In the genomic region with DNA sequence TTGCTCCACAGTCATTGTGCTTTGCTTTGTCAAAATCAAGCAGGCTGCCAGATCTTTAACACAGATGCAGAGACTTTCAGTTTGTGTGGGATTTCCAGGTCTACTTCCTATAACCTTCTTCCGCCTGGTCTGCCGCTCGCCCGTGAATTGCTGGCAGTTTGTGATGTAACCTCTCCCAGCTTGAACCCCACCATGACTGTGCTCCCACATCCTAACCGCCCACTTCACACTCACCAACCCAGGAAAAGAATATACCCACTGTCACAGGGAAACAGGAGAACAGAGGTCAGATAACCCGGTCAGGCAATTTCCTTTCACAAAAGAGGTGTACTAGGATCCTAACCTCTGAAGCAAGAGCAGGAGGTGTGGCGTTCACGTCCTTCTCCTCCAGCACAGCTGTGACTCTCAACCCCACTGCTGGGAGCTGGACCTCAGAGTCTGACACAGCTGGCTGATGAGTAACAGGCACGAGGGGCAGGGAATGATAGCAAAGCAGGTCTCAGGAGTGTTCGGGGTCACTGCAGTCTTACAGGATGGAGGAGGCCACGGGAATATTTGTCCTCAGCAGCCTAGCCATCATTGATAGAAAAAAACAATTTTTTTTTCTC, we compare ENCODE assay signal across 7 mouse cellular contexts.
DNase-seq lines count a peak whose midpoint lies in the region; ATAC-seq and TF ChIP-seq lines count a peak whose summit lies in the region.

No protein-coding gene starts in this region.

- TF ChIP-seq CTCF in C2C12 (IDR thresholded peaks at IDR 0.05; ENCODE audit: control insufficient read depth, insufficient read depth, insufficient read length) = no peak

- peak; percentile 15 for DNase-seq in NIH3T3 (ENCODE audit: low read depth)
- peak; percentile 22 for DNase-seq in liver, embryonic 13.5 days
- no peak for DNase-seq in layer of hippocampus, adult 11-12 months (ENCODE audit: low spot score)
- DNase-seq in cerebellum, postnatal 4 days (ENCODE audit: low spot score in 2 of 2) = no peak

- no peak overlapping the region for H3K9ac ChIP-seq in heart, embryonic 13.5 days
- peak overlapping the region; percentile 71 for H3K9ac ChIP-seq in liver, embryonic 13.5 days
- H3K9ac ChIP-seq in midbrain, embryonic 15.5 days = no peak overlapping the region

- peak overlapping the region; percentile 62 for H3K27ac ChIP-seq in heart, embryonic 13.5 days (replicated peaks)
- peak overlapping the region; percentile 98 for H3K27ac ChIP-seq in liver, embryonic 13.5 days
- H3K27ac ChIP-seq in midbrain, embryonic 15.5 days = no peak overlapping the region

- H3K36me3 ChIP-seq in C2C12 (ENCODE audit: control insufficient read depth, insufficient read depth) = no peaks in the 10 kb centered on the region
- peaks cover 11% of the 10 kb centered on the region for H3K36me3 ChIP-seq in heart, embryonic 13.5 days
- H3K36me3 ChIP-seq in liver, embryonic 13.5 days = peaks cover 10% of the 10 kb centered on the region
- no peaks in the 10 kb centered on the region for H3K36me3 ChIP-seq in midbrain, embryonic 15.5 days (replicated peaks)

- no peak overlapping the region for H3ac ChIP-seq in C2C12 (ENCODE audit: control insufficient read depth, insufficient read length, low read depth)

- peaks cover 42% of the 10 kb centered on the region for H3K4me1 ChIP-seq in heart, embryonic 13.5 days
- H3K4me1 ChIP-seq in liver, embryonic 13.5 days (replicated peaks) = peaks cover 62% of the 10 kb centered on the region
- peaks cover 33% of the 10 kb centered on the region for H3K4me1 ChIP-seq in midbrain, embryonic 15.5 days

- H3K27me3 ChIP-seq in C2C12 (ENCODE audit: control insufficient read depth, insufficient read depth, insufficient read length) = no peaks in the 10 kb centered on the region
- H3K27me3 ChIP-seq in heart, embryonic 13.5 days (replicated peaks) = no peaks in the 10 kb centered on the region
- no peaks in the 10 kb centered on the region for H3K27me3 ChIP-seq in liver, embryonic 13.5 days
- H3K27me3 ChIP-seq in midbrain, embryonic 15.5 days (replicated peaks) = no peaks in the 10 kb centered on the region

- H3K4me3 ChIP-seq in C2C12 (ENCODE audit: insufficient read depth, poor library complexity, severe bottlenecking) = no peak overlapping the region
- H3K4me3 ChIP-seq in heart, embryonic 13.5 days = no peak overlapping the region
- H3K4me3 ChIP-seq in liver, embryonic 13.5 days (replicated peaks) = no peak overlapping the region
- H3K4me3 ChIP-seq in midbrain, embryonic 15.5 days = no peak overlapping the region

- no peaks in the 10 kb centered on the region for H3K9me3 ChIP-seq in heart, embryonic 13.5 days
- H3K9me3 ChIP-seq in liver, embryonic 13.5 days (replicated peaks) = no peaks in the 10 kb centered on the region
- H3K9me3 ChIP-seq in midbrain, embryonic 15.5 days = no peaks in the 10 kb centered on the region

- H3K4me2 ChIP-seq in heart, embryonic 13.5 days = peak overlapping the region; percentile 28; the same call in 1 of the 2 replicates
- peak overlapping the region; percentile 65 for H3K4me2 ChIP-seq in liver, embryonic 13.5 days
- no peak overlapping the region for H3K4me2 ChIP-seq in midbrain, embryonic 15.5 days

- H3K79me2 ChIP-seq in C2C12 (ENCODE audit: control insufficient read depth, insufficient read depth) = no peaks in the 10 kb centered on the region

- H3K79me3 ChIP-seq in C2C12 (ENCODE audit: low read depth) = no peaks in the 10 kb centered on the region

- WGBS in heart, embryonic 13.5 days = 32% methylated on average over 11 of the region's 11 CpGs
- 42% methylated on average over 11 of the region's 11 CpGs for WGBS in liver, embryonic 13.5 days (ENCODE audit: insufficient replicate concordance)
- 76% methylated on average over 11 of the region's 11 CpGs for WGBS in midbrain, embryonic 15.5 days

- ATAC-seq in heart, embryonic 13.5 days (ENCODE audit: extremely low read depth, insufficient number of reproducible peaks, low FRiP score, low TSS enrichment) = peak; percentile 51; the same call in 1 of the 2 replicates
- ATAC-seq in liver, embryonic 13.5 days (ENCODE audit: low read depth) = no peak
- no peak for ATAC-seq in midbrain, embryonic 15.5 days (replicated peaks)

TF ChIP-seq in C2C12, 6 proteins besides CTCF, POLR2A, EP300 and RAD21:
- TF ChIP-seq MYOD1 (IDR thresholded peaks at IDR 0.05; ENCODE audit: control insufficient read depth, insufficient read length, low read depth) (peak; percentile 55), MYOG (IDR thresholded peaks at IDR 0.05; ENCODE audit: control insufficient read depth, extremely low read depth, insufficient read length) (no peak)

Comparison
In these comparisons a context has a peak if more than half of its experiments do, and no peak if none do; other contexts are left out.
1. DNase-seq: peak in NIH3T3 (single experiment) and liver, embryonic 13.5 days (single experiment); none in layer of hippocampus, adult 11-12 months (single experiment) and cerebellum, postnatal 4 days (0 of 2).